Mouse (Mus musculus) lung, postnatal 0 days (tissue): Measurements from ENCODE around the gene Spx. TPM values are rescaled to one million over a fixed set of nuclear protein-coding genes. Genes with fewer than 3 reads are reported as not detected.

Experiments used
- ATAC-seq: fragments of 200-750 bp; cut with Nextera tagmentation; 2 replicates; pipeline ENCODE4 v1.8.0; 2017; ENCODE audit warnings: moderate library complexity
- DNase-seq: peaks from one replicate; pipeline ENCODE4 v3.0.0-alpha.2; 2016; ENCODE audit warnings: low spot score
- H3K27ac ChIP-seq: fragments of 300-500 bp; sonication (generic); 2 replicates; pipeline ENCODE4 v1.5.1; 2014; ENCODE audit warnings: antibody characterized with exemption, mild to moderate bottlenecking, low read length, mixed read lengths
- H3K27me3 ChIP-seq: fragments of 300-500 bp; sonication (generic); replicated peaks from 2 replicates; pipeline ENCODE4 v1.6.1; 2014; ENCODE audit warnings: low read length, mixed read lengths; ENCODE audit not compliant: insufficient read depth
- H3K36me3 ChIP-seq: fragments of 300-500 bp; sonication (generic); 2 replicates; pipeline ENCODE4 v1.6.1; 2014; ENCODE audit warnings: low read length, mixed read lengths; ENCODE audit not compliant: insufficient read depth
- H3K4me1 ChIP-seq: fragments of 300-500 bp; sonication (generic); 2 replicates; pipeline ENCODE4 v1.6.1; 2014; ENCODE audit warnings: antibody characterized with exemption, low read depth, low read length, mixed read lengths; ENCODE audit not compliant: insufficient read depth
- H3K4me2 ChIP-seq: fragments of 300-500 bp; sonication (generic); replicated peaks from 2 replicates; pipeline ENCODE4 v1.6.1; 2014; ENCODE audit warnings: low read depth, mild to moderate bottlenecking, low read length, moderate library complexity, mixed read lengths
- H3K4me3 ChIP-seq: fragments of 300-500 bp; sonication (generic); 2 replicates; pipeline ENCODE4 v1.5.1; 2014; ENCODE audit warnings: low read depth, low read length
- H3K9ac ChIP-seq: fragments of 300-500 bp; sonication (generic); replicated peaks from 2 replicates; pipeline ENCODE4 v1.6.1; 2014; ENCODE audit warnings: low read depth, mild to moderate bottlenecking
- H3K9me3 ChIP-seq: fragments of 300-500 bp; sonication (generic); 2 replicates; pipeline ENCODE4 v1.6.1; 2016; ENCODE audit warnings: low read length, mixed read lengths
- CTCF ChIP-seq: IDR thresholded peaks from 2 replicates; pipeline ENCODE4 v1.5.1; 2016; ENCODE audit warnings: antibody characterized with exemption, mild to moderate bottlenecking
- EP300 ChIP-seq: IDR thresholded peaks from 2 replicates; pipeline ENCODE4 v1.6.1; 2016; ENCODE audit warnings: antibody characterized with exemption, mild to moderate bottlenecking, control low read depth
- WGBS: fragments of 180-500 bp; shearing (Covaris S2); extraction: QIAGEN DNeasy Blood & Tissue Kit; methylation state at CpG from one replicate; pipeline ENCODE4 v1.1.7; 2014; 5-methylcytosine and 5-hydroxymethylcytosine counted together
- polyA plus RNA-seq: library from polyadenylated mRNA; unstranded; fragments of >200 nt; fragmentation: Nextera tagmentation; extraction: Ambion mirVana; gene quantifications from 2 replicates; pipeline ENCODE4 v1.2.1, GENCODE M21; 2015

Gene Spx
- 0.38 and 0.43 TPM in 2 replicates for polyA plus RNA-seq

DNA sequence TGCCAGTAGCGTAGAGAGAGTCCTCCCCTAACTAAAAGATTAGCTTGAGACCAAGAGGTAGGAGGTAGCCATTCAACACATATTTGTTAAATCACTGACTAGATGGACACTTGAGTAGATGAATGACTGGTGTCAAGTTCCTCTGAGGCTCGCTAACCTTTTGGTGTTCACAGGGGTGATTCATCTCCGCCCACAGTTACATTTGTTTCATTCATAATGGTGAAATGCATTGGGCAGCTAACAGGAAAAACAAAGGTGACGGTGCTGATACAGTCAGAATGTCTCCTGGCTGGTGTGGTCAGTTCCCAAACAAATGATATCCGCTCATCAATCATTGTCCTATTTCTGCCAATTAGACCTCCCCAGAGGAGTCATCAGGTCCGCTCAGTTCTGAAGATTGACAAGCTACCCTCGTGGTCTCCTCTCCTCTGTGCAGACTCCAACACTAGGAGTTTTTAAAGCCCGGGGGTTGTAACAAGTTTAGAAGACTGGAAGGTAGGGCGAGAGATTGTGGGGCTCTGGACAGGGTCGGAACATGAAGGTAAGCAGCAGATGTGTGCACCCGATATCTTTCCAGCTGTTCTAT lies at the start of gene Spx:
TSS of gene Spx (plus strand) at position 536 of the 586 bp plus-strand sequence.
- WGBS = 50% methylated on average over 11 of the region's 11 CpGs
- Histone ChIP-seq H3K27me3 (no peaks in the 10 kb centered on the region), H3K4me1 (peaks cover 3% of the 10 kb centered on the region; the same call in 1 of the 2 replicates), H3K4me2 (no peak within 1 kb of the TSS), H3K9me3 (no peaks in the 10 kb centered on the region), H3K36me3 (no peaks in the 10 kb centered on the region), H3K9ac (no peak within 1 kb of the TSS), H3K4me3 (no peak within 1 kb of the TSS), H3K27ac (no peak within 1 kb of the TSS)
- ATAC-seq = no peak
- no peak for DNase-seq
- TF ChIP-seq EP300 (no peak), CTCF (no peak)

GRCm38 (mm10) chr6:142365742-142366472 lies 47.3 kb upstream of the Spx start:
- no peak overlapping the region for H3K27ac ChIP-seq
- H3K27me3 ChIP-seq = no peaks in the 10 kb centered on the region
- DNase-seq = no peak
- H3K9ac ChIP-seq = no peak overlapping the region
- H3K4me2 ChIP-seq = no peak overlapping the region
- ATAC-seq = no peak
- WGBS = 76% methylated on average over 8 of the region's 8 CpGs
- TF ChIP-seq CTCF = no peak
- no peak for TF ChIP-seq EP300
- no peaks in the 10 kb centered on the region for H3K9me3 ChIP-seq
- H3K4me1 ChIP-seq = no peaks in the 10 kb centered on the region
- no peak overlapping the region for H3K4me3 ChIP-seq
- peaks cover 5% of the 10 kb centered on the region; the same call in 1 of the 2 replicates for H3K36me3 ChIP-seq

DNA sequence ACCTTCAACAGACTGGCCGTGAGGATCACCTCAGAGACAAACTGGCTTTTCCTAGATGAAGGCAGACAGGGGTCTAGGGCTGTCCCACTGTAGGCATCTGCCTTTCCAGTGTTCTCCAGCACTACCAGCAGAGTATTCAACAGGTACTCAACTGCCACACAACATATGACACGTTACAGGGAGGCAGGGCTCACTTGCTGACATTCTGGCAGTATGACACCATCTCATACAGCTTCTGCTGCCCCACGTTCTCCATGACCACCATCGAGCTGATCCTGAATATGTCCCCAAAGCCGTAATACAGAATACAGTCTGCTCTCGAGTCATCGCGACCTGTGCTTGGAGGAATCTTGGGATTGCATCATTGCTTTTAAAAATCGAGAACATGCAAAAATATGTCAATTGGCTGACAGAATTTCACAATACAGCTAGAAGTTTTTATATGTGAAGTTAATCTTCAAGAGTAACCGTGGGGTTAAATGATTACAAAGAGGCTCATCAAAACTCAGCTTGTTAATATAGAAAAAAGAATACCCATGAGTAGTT lies 46.7 kb upstream of the Spx start:
- H3K27me3 ChIP-seq = no peaks in the 10 kb centered on the region
- no peak overlapping the region for H3K27ac ChIP-seq
- H3K4me3 ChIP-seq = no peak overlapping the region
- ATAC-seq = no peak
- DNase-seq = no peak
- H3K9ac ChIP-seq = no peak overlapping the region
- H3K9me3 ChIP-seq = no peaks in the 10 kb centered on the region
- 82% methylated on average over 10 of the region's 10 CpGs for WGBS
- peaks cover 5% of the 10 kb centered on the region; the same call in 1 of the 2 replicates for H3K36me3 ChIP-seq
- TF ChIP-seq EP300 (no peak), CTCF (no peak)
- no peaks in the 10 kb centered on the region for H3K4me1 ChIP-seq
- no peak overlapping the region for H3K4me2 ChIP-seq

- no peak for TF ChIP-seq EP300
- no peak for TF ChIP-seq CTCF
- Histone ChIP-seq H3K27me3 (no peaks in the 10 kb centered on the region), H3K4me1 (no peaks in the 10 kb centered on the region), H3K9ac (no peak overlapping the region), H3K27ac (no peak overlapping the region), H3K9me3 (no peaks in the 10 kb centered on the region), H3K4me2 (no peak overlapping the region), H3K4me3 (no peak overlapping the region), H3K36me3 (peaks cover 4% of the 10 kb centered on the region; the same call in 1 of the 2 replicates)
- DNase-seq (no peak), ATAC-seq (no peak)
- WGBS = 85% methylated on average over 3 of the region's 3 CpGs
These were observed 45.7 kb upstream of the Spx start for GRCm38 (mm10) chr6:142367565-142367964.

DNA sequence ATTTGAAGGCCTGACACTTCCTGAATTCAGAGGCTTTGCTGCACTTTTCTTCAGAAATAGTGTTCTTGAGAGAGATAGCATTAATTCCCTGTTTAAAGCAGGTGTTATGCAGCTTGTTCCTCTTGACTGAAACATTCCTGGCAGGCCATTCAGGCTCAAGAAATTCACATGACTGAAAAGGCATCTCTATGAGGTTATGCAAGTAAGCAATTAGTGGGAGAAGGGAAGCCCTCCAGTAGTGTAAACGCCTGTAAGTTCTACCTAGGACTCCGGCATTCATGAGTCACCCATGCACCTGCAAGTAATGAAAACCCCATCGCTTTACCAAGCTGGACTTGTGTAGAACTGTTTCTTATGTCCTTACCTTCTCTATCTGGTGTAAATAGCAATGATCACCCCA lies 43.7 kb upstream of the Spx start:
- DNase-seq = peak; percentile 48
- H3K27ac ChIP-seq = no peak overlapping the region
- ATAC-seq = peak; percentile 64
- H3K36me3 ChIP-seq = peaks cover 9% of the 10 kb centered on the region; the same call in 1 of the 2 replicates
- H3K9ac ChIP-seq = no peak overlapping the region
- WGBS = 76% methylated on average over 3 of the region's 3 CpGs
- no peak overlapping the region for H3K4me2 ChIP-seq
- no peaks in the 10 kb centered on the region for H3K4me1 ChIP-seq
- no peak overlapping the region for H3K4me3 ChIP-seq
- H3K27me3 ChIP-seq = no peaks in the 10 kb centered on the region
- H3K9me3 ChIP-seq = no peaks in the 10 kb centered on the region
- TF ChIP-seq EP300 (no peak), CTCF (no peak)

DNA sequence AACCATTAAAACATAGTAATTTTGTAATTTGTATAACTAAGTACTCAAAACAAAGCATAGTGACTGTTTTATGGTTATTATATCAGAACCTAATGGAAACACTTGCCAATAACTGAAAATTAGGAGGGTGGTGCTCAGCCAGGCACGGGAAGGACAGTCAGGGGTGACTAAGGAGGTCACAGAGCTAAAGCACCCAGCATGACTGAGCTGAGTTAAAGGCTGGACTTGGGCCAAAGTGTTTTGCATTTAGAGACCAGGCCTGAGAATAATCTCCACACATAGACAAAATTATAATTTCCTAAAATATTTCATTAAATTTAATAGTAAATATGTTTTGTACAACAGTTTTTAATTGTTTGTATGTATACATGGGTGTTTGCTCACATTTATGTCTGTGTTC lies 36.2 kb upstream of the Spx start:
- Histone ChIP-seq H3K4me1 (no peaks in the 10 kb centered on the region), H3K4me3 (no peak overlapping the region), H3K27ac (no peak overlapping the region), H3K4me2 (no peak overlapping the region), H3K36me3 (peaks cover 19% of the 10 kb centered on the region), H3K9ac (no peak overlapping the region), H3K9me3 (no peaks in the 10 kb centered on the region), H3K27me3 (no peaks in the 10 kb centered on the region)
- ATAC-seq (no peak), DNase-seq (no peak)
- WGBS = 74% methylated on average over 1 of the region's 1 CpGs
- TF ChIP-seq CTCF (no peak), EP300 (no peak)
